Mouse (Mus musculus) thymus, postnatal 36 days (tissue): ENCODE results near the gene Ints11.

Experiments
- DNase-seq, 2 experiments: peaks; one replicate each; pipeline ENCODE4 v3.0.0; 2022; ENCODE audit warnings: mixed read lengths in 2 of 2

Ints11 gene

DNA sequence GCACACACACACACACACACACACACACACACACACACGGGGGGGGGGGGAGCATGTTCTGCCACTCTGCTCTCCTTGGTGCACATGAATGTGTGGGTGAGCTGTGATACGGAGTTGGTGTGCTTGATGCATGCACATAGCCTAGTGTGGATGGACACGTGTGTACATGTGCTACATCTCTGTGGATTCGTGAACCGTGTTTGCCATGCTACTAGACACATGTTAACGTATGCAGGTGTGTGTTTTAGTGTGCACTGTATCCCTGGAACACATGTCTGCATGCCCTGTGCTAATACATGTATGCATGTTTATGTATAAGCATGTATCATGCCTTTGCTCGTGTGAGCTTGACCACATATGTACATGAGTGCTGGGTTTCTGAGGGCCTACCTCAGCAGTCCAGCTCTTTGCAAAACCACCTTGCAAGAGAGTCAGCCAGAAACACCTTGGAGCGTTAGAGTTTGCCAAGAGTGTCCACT is 23.9 kb downstream of the Ints11 start:
- no peak for DNase-seq

- peak; percentile 63 to 79 for DNase-seq
Measured at GRCm38 (mm10) chr4:155894311-155894881, 25.1 kb downstream of the Ints11 start.

DNA sequence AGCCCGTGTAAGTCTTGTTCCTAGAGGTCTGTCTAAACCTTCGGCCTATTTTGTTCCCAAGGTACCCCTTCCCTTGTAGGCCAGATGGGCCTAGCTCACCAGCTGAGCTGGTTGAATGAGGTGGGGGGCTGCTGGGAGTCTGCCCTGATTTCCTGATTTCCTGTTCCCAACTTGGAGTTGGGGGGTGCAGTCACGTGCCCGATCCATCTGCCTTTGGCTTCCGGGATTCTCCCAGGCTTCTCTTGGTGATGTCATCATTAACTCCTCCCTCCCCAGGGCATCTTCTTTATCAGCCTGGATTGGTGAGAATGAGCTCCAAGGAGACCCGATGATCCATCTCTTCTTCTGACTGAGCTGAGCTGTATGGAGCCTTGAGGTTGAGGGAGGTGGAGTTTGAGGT is 25.9 kb downstream of the Ints11 start:
- DNase-seq: no peak

GRCm38 (mm10) chr4:155895826-155896225 is 26.5 kb downstream of the Ints11 start:
- DNase-seq: peak in 1 of 2 experiments; percentile 1

DNA sequence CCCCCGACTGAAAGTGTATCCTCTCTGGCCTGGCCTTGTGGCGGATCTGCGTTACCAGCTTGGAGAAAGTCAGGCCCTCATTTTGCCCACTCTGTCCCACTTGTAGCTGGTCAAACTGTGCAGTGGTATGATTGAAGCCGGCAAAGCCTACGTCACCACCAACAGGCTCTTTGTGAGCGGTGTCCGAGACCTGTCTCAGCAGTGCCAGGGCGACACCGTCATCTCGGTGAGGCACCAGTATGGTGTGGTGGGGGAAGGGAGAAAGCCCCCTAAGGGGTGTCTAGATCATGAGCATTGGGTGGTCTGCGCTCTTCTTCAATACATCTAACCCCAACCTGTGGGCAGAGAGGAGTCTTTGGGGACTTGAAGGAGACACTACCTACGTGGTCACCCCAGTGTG is 27.1 kb downstream of the Ints11 start:
- peak in 1 of 2 experiments; percentile 0 for DNase-seq

DNA sequence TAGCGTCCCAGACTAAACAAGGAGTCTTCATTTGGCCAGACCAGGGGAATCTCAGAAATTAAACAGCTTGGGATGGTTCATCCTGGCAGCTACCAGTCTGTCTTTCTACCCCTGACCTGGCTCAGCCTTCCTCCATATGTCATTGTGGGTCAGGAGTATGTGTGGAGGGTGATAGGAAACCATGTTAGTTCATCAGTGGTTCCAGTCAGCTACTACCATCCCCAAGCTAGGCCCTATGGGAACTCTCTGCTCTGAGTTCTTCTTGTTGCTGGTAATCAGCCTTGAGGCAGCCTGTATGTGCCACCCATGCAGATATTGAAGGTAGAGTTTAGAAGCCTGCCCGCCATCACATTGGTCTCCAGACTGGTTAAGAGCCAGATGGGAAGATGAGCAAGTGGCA is 29.0 kb downstream of the Ints11 start:
- DNase-seq: no peak

DNA sequence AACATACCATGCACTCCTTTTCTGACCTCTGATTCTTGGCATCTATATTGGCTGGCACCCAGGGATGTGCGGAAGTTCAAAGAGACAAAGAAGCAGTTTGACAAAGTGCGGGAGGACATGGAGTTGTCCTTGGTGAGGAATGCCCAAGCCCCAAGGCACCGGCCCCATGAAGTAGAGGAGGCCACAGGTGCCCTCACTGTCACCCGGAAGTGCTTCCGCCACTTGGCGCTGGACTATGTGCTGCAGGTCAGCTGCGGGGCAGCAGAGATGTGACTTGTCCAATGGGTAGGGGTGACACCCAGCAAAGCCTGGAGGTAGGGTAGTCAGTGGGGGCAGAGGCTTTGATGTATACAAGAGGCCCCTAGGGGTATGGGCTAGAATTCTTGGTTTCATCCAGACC is 30.0 kb downstream of the Ints11 start:
- no peak for DNase-seq

DNA sequence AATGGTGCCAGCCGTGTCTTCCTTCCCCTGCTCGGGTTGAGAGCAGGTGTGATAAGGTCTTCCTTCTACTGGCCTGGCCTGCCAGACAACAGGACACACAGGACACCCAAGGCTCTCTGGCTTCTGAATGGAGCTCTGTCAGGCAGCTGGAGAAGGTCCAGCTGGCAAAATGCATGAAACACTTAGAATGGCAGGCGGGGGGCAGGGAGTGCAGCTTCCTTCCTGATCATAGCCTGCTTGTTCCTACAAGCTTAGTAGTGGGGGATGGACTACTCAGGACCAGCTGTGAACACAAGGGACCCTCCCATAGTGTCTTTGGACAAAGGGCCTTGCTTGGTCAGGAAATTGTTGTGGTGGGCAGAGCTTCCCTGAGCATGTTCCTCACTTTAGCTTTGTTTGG is 31.9 kb downstream of the Ints11 start:
- no peak for DNase-seq

DNA sequence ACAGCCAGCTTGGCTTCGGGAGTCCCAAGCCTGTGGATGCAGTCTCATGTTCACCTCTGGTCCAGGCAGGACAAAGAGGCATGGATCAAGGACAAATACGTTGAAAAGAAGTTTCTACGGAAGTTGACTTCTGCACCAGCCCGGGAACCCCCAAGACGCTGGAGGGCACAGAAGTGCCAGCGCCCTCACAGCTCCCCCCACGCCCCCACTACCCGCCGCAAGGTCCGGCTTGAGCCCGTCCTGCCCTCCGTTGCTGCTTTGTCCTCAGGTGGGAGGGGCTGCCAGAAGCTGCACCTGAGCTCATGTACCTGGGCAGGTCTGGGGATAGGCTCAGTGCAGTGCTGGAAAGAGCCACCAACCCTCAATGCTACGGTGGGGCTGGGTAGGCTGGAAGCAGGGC is 33.9 kb downstream of the Ints11 start:
- peak in 1 of 2 experiments; percentile 0 for DNase-seq

DNA sequence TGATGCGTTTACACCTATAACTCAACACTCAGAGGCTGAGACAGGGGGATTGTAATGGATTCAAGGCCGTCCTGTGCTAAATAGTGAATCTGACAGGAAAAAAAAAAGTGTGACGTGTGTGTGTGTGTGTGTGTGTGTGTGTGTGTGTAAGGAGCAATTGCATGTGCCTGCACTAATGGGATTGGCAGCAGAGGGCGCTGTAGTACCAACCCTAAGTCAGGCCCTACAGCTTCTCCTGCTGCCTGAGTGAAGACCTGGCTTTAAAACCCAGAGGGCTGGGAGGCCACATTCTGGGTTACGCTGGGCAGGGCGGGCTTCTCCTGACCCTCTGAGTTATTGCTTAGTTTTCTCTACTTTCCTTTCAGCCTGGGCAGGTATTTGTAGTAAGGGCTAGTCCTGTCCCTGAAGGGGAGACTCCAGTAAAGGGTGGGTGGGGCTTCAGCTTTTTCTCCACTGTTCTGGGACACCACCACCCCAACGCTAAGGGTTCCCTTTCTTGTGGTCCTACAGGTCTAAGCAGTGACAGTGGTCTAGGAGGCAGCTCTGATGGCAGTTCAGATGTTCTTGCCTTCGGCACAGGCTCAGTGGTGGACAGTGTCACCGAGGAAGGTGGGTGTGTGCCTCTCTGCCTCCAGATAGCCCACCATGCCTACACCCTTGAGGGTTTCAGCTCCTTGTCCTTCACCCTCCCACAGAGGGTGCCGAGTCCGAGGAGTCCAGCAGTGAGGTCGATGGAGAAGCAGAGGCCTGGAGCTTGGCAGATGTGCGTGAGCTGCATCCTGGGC is 35.2 kb downstream of the Ints11 start:
- no peak for DNase-seq

DNA sequence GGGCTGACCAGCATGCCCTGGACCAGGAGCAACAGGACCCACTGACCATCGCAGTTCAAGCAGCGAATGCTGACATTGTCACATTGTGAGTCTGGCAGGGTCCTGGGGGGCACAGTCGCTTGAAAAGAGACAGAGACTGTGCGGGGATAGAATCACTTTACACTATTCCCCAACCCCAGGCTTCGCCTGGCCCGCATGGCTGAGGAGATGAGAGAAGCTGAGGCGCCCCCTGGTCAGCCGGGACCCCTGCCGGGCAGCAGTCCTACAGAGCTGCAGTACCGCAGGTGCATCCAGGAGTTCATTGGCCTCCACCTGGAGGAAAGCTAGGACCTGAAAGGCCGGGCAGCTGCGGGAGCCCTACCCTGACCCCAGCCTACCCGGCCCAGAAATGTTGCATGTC is 36.3 kb downstream of the Ints11 start:
- DNase-seq: no peak

GRCm38 (mm10) chr4:155906125-155906524 is 36.8 kb downstream of the Ints11 start:
- DNase-seq: no peak

DNA sequence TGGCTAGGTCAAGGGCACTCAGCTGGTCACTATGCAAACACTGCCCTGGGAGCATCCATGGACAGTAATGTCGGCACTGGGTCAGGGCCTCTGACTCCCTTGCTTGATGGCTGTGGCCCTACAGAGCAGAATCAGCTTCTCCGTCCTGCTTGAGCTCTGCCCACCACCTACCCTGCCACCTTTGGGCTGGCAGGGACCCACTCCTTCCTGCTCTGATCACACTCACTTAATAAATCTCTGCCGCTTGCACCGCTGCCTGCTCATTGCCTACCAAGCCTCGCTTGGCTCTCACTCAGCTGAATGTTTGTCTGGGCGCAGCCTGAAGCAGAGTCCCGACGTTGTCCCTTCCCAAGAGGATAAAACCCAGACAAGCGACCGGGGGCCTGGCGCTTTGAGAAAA is 37.7 kb downstream of the Ints11 start:
- DNase-seq: no peak

DNA sequence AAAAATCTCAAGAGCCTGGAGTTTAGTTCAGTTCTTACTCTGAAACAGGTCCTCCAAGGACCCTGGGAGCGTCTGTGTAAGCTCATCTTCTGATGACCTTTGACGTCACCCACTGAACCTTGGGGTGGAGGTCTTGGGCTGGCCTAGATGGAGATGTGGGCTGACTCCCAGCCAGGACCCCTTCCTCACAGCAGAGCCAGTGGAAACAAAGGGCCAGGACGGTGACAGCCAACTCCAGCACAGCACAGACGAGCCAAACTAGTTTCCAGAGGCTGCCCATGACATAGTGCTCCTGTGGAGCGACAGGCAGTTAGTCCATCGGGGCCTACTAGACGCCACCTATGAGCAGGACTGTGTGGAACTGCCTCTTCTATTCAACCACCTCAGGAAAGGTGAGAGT is 38.9 kb downstream of the Ints11 start:
- DNase-seq: no peak

- no peak for DNase-seq
Measured at GRCm38 (mm10) chr4:155908751-155909150, 39.4 kb downstream of the Ints11 start.

GRCm38 (mm10) chr4:155932031-155932430 is 62.7 kb downstream of the Ints11 start:
- DNase-seq: no peak
